Mouse (Mus musculus) large intestine, adult 2 months (tissue): ENCODE data around the gene Ccnf. TPM values are rescaled to one million over a fixed set of nuclear protein-coding genes. Genes with fewer than 3 reads are reported as not detected.
A peak's percentile ranks its signal among the peaks of the same experiment; 100 is the strongest.

ENCODE experiments used
- DNase-seq: peaks from one replicate; pipeline ENCODE4 v3.0.0-alpha.2; 2012; ENCODE audit warnings: low read depth, low spot score
- WGBS: fragments of 180-500 bp; shearing (Covaris S2); methylation state at CpG from one replicate; pipeline ENCODE4 v1.1.7; 2018; 5-methylcytosine and 5-hydroxymethylcytosine counted together
- polyA plus RNA-seq: library from polyadenylated mRNA; depleted of rRNA; stranded (reverse); fragments of >200 nt; gene quantifications from 2 replicates; pipeline ENCODE4 v1.2.3, GENCODE M21; 2012

Gene Ccnf
- polyA plus RNA-seq, 1 experiment, result 15.6 TPM

- DNase-seq, result no peak
These were observed 24.6 kb downstream of the Ccnf start for GRCm38 (mm10) chr17:24226721-24227120.

DNA sequence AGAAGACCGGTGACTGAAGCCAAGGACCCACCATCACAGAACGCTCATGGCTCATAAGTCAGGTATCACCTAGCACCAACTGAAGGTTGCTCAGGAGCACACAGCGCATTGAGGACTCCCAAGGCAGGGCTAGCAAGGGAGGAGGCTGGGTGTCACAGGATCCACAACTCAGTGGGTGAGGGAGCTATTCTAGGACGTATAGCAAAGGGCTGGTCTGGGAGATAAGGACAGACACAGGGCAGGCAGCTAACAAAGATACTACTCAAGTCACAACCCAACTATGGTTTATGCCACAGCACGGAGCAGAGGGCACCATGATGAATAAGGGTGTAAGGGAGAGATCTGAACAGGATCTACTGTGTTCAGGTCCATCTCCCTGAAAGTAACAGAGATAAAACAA is 25.4 kb downstream of the Ccnf start:
- no peak for DNase-seq
- WGBS, result 95% methylated on average over 5 of the region's 5 CpGs

More at GRCm38 (mm10) chr17:24226721-24227120, 24.6 kb downstream of the Ccnf start:
- 90% methylated on average over 8 of the region's 8 CpGs for WGBS

- DNase-seq, result no peak
- WGBS, result 87% methylated on average over 10 of the region's 10 CpGs
These were observed 26.5 kb downstream of the Ccnf start for GRCm38 (mm10) chr17:24224741-24225140.

DNA sequence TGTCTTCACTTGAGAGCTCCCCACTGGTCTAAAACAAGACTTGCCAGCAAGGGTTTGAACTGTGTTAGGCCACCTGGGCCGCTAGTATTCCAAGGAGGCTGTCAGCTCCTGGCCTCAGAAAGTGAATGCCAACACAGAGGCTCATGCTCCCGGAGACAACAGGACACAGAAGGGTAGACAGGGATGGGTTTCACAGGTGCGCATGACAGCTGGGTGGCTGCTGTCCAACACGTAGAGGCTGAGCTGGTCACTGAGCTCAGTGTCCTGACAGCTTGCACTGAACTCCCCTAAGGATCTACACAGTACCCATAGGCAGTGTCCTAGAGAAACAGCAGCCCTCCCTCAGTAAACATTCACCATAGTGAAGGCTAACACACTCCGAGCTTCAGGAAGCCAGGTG is 27.8 kb downstream of the Ccnf start:
- 85% methylated on average over 5 of the region's 5 CpGs for WGBS
- DNase-seq, result no peak

- WGBS, result 80% methylated on average over 6 of the region's 6 CpGs
- DNase-seq, result no peak
These were observed 28.6 kb downstream of the Ccnf start for GRCm38 (mm10) chr17:24222653-24223052.

- 4% methylated on average over 41 of the region's 41 CpGs for WGBS
- peak; percentile 90 for DNase-seq
These were observed 30.6 kb downstream of the Ccnf start, which contains the start of gene Tedc2 for GRCm38 (mm10) chr17:24220435-24221411. Gene Tedc2 (minus strand): TSS chr17:24220851.

DNA sequence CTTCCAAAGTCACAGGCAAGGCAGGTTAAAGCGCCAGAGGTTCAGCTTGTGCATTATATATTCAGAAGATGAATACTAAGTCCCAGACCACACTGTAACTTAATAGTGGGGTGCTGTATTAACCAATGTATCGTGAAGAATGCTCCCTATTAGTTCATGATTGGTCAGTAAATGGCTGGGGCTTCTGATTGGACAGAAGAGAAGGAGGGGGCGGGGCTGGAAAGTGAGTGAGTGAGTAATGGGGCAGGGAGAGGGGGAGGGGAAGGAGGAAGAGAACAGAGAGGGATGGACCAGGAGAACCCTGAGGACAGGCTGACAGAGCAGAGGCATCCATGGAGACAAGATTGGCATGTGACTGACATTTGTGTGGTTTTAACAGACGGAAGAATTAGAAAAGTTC is 34.4 kb downstream of the Ccnf start:
- DNase-seq, result no peak
- WGBS, result 87% methylated on average over 4 of the region's 4 CpGs

DNA sequence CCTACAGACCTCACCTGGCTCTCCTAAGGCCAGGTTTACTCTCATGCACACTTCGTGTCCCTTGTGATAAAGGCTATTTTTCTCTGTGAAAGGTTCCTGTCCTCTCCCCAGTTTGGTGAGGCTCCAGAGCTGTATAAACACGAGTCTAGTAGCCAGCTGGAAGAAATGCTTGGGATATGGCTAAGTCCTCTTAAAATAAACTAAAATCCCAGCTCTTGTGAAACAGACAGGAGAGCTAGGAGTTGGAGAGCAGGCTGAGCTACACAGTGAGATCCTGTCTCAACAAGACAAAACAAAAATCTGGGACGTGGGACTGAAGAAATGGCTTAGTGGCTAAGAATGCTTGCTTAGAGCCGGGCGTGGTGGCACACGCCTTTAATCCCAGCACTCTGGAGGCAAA is 38.1 kb downstream of the Ccnf start:
- WGBS, result 49% methylated on average over 6 of the region's 6 CpGs
- no peak for DNase-seq

GRCm38 (mm10) chr17:24212441-24213018 is 38.8 kb downstream of the Ccnf start:
- no peak for DNase-seq
- 54% methylated on average over 5 of the region's 5 CpGs for WGBS

DNA sequence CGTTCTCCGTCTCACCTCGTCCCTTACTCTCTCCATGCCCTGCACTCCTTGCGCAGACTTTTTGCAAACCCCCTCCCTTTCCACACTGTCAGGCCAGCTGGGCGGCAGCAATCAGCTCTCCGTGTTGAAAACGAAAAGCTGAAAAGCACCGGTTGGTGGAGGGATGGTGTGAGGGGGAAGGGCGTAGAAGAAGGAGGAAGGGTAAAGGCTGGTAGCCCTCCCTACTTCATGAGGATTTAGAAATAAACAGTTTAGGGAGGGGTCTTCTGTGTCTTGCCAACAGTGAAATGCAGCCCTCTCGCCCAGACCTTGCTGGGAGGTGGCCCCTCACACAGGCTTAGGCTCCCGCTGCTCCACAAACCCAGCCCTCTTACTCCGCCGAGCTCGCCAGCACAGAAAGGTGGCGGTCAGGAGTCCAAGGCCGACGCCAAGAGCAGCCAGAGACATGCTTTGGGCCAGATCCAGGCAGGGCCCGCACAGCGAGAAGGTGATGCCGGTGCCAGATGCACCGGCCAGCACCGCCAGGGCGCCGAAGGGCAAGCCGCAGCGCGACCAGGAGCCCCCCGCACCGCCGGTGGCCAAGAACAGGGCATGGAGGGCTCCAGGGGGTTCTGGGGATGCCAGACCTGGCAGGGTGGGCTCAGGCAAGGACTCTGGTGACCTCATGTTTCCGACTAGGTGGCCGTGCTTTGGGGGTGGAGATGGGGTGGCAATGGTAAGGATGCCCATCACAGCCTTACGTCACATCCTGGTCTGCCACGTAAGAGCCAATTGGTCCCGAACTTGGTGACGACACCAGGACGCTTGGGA is 39.4 kb downstream of the Ccnf start:
- WGBS, result 14% methylated on average over 37 of the region's 37 CpGs

GRCm38 (mm10) chr17:24210591-24210990 is 40.7 kb downstream of the Ccnf start:
- whole genome bisulfite sequencing, result 88% methylated on average over 3 of the region's 3 CpGs

More for the DNA sequence above, 39.4 kb downstream of the Ccnf start:
- no peak for DNase-seq

DNA sequence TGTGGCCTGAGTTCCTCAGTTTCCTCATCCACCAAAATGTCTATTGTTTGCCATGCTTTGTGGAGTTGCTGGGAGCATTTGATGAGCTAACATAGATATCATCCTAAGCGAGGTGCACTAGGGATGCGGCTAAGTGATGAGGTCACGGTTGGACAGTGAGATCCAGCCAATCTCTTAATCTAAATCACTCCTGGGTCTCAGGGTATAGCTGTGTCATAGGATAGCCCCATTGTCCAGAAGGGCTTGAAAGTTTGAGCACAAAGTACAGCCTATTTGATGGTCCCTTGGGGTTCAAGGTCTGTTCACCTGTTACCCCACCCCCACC is 41.4 kb downstream of the Ccnf start:
- WGBS, result 90% methylated on average over 3 of the region's 3 CpGs
- no peak for DNase-seq

More at GRCm38 (mm10) chr17:24210591-24210990, 40.7 kb downstream of the Ccnf start:
- no peak for DNase-seq

DNA sequence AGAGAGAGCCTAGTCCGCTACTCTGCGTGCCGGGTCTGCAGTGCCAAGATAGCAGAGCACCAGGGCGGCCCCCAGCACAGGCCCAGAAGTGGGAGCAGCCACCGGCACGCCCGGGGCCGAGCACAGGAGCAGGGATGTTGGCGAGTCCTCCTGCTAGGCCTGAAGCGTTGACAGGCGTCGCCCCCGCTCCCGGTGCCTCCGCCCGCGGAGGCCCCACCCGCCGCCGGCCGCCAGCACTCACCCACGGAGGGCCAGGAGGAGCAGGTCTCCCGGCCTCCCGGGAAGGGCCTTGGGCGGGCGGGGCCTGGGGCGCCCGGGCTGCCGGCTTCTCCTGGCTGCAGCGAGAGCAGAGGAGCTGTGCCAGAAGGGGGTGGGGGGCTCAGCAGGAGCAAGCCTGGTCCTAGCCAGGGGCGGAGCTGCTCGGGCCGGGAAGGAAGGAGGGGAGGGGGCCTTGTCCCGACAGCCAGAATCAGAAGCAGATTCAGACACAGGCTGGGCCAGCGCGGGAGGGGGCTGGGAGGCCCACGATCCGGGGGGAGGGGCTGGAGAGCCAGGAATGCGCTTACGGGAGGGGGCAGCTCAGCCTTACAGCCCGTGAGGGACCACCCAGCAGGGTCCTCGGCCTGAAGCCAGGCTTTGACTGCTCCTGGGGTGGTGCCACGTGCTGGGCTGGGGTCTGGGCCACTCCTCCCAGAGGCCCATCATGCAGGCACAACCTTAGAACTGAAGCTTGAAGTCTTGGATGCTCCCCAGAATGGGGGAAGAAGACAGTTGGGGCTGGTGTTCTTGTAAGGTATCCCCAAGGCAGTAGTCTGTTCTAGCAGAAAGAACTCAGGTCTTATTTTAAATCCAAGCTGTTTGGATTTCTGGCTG is 42.0 kb downstream of the Ccnf start, which contains the start of gene Ntn3:
Gene Ntn3 (minus strand): TSS at position 489 of the 873 bp plus-strand sequence.
- no peak for DNase-seq
- WGBS, result 6% methylated on average over 43 of the region's 43 CpGs

DNA sequence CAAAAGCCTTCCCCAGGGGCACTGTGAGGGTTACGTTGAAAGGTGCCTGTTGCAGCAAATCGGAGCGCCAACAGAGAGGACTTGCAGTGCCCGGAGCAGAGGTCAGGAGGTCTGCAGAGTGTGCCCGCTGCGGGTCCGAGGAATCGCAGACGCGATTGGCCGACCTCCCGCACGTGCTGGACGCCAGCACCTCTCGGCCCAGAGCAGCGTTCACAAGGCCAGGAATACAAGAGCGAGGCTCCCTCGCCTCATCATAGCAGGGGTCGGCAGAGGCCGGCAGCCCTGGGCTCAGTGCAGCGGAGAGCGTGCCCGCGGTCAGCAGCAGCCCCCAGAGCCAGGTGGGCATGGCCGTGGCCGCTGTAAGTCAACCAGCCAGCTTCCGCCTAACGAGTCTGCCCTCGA is 42.6 kb downstream of the Ccnf start:
- DNase-seq, result no peak

GRCm38 (mm10) chr17:24207768-24208640 is 43.3 kb downstream of the Ccnf start:
- no peak for DNase-seq
- WGBS, result 90% methylated on average over 34 of the region's 34 CpGs

More for the DNA sequence above, 42.6 kb downstream of the Ccnf start:
- 19% methylated on average over 29 of the region's 29 CpGs for WGBS

DNA sequence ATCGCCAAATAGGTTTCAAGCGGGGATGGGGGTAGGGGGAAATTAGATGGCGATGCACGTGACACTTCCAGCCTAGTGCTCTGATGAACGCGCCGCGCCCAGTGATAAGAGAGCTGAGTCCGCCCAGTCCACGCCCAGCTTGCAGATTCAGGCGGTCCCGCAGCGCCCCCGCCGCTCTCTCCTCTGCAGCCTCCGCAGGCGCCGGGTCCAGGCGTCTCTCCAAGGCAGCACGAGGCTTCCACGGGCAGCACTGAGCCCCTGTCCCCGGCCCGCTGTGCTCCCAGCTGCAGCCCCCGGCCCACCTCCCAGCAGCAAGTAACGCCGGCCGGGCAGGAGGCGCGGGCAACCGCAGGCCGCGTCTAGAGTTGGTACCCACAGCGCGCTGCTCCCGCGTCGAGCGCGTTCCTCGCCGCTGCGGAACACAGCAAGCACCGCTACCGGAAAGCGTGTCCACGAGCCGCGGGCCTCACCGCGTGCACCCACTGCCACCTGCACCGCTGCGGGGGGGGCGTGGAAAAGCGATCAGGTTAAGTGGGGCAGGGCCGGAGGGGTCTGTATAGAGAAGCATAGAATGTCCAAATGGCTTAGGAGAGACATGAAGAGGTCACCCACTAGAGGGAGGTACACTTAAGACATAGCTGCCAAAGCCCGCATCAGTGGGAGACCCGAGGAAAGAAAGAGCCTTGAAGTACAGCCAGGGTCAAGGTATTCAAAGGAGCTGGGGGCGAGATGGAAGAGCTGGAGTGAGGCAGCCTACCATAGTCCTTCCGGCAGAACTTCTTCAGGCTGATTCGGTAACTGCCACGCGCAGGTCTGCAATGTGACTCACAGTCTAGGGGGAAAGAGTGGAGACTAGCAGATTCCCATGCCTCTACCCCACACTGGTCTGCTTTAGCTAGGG is 44.6 kb downstream of the Ccnf start:
- 10% methylated on average over 62 of the region's 62 CpGs for WGBS
- DNase-seq, result peak; percentile 35

DNA sequence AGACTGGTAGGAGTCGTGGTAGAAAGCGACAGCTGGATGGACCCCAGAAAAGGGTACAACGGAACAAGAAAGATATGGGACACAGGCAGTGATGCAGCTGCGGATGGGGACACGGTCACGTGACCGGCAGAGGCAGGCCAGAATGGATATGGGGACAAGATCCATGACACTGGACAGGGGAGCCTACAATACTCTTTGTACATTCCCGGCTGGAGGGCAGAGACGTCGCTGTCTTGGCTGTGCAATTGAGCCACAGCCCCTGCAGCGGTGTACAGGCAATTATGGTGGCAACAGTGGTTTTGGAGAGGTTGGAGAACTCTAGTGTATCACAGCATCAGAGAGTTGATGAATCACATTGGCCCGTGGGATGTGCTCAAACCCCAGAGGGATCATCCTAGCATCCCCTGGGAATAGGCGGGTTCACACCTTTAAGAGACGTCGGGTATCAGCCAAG is 45.3 kb downstream of the Ccnf start:
- DNase-seq, result no peak
- 8% methylated on average over 15 of the region's 15 CpGs for WGBS
